Mouse (Mus musculus) forebrain, postnatal 0 days (tissue): ENCODE results near the gene Ntrk1. TPM values are rescaled to one million over a fixed set of nuclear protein-coding genes. Genes with fewer than 3 reads are reported as not detected.

Experiments
- ATAC-seq: fragments of 200-750 bp; cut with Nextera tagmentation; 2 replicates; pipeline ENCODE4 v1.8.0; 2017; ENCODE audit warnings: mild to moderate bottlenecking, moderate library complexity
- DNase-seq: peaks from one replicate; pipeline ENCODE4 v3.0.0-alpha.2; 2015
- H3K27ac ChIP-seq: fragments of 300-500 bp; sonication (generic); 2 replicates; pipeline ENCODE4 v1.5.1; 2014; ENCODE audit warnings: low read depth, mild to moderate bottlenecking, antibody characterized with exemption, low read length, moderate library complexity, mixed read lengths
- H3K27me3 ChIP-seq: fragments of 300-500 bp; sonication (generic); 2 replicates; pipeline ENCODE4 v1.6.1; 2014; ENCODE audit warnings: mild to moderate bottlenecking, low read length, mixed read lengths; ENCODE audit not compliant: insufficient read depth
- H3K36me3 ChIP-seq: fragments of 300-500 bp; sonication (generic); 2 replicates; pipeline ENCODE4 v1.6.1; 2014; ENCODE audit warnings: mild to moderate bottlenecking, moderate library complexity; ENCODE audit not compliant: insufficient read depth
- H3K4me1 ChIP-seq: fragments of 300-500 bp; sonication (generic); 2 replicates; pipeline ENCODE4 v1.6.1; 2014; ENCODE audit warnings: antibody characterized with exemption; ENCODE audit not compliant: insufficient read depth
- H3K4me2 ChIP-seq: fragments of 300-500 bp; sonication (generic); 2 replicates; pipeline ENCODE4 v1.6.1; 2014; ENCODE audit warnings: low read depth, mild to moderate bottlenecking, moderate library complexity
- H3K4me3 ChIP-seq: fragments of 300-500 bp; sonication (generic); 2 replicates; pipeline ENCODE4 v1.5.1; 2014; ENCODE audit warnings: low read depth, low read length, mixed read lengths
- H3K9ac ChIP-seq: fragments of 300-500 bp; sonication (generic); 2 replicates; pipeline ENCODE4 v1.6.1; 2014; ENCODE audit warnings: mild to moderate bottlenecking
- H3K9me3 ChIP-seq: fragments of 300-500 bp; sonication (generic); 2 replicates; pipeline ENCODE4 v1.6.1; 2016; ENCODE audit warnings: low read length
- CTCF ChIP-seq: sonication (generic); IDR thresholded peaks from 2 replicates; pipeline ENCODE4 v1.5.1; 2016; ENCODE audit warnings: antibody characterized with exemption, control low read depth, low read depth
- WGBS: fragments of 180-500 bp; shearing (Covaris S2); extraction: QIAGEN DNeasy Blood & Tissue Kit; methylation state at CpG from one replicate; pipeline ENCODE4 v1.1.7; 2014; 5-methylcytosine and 5-hydroxymethylcytosine counted together
- polyA plus RNA-seq: library from polyadenylated mRNA; unstranded; fragments of >200 nt; fragmentation: Nextera tagmentation; extraction: Ambion mirVana; gene quantifications from 2 replicates; pipeline ENCODE4 v1.2.1, GENCODE M21; 2015
- total RNA-seq: library from RNA; depleted of rRNA; stranded (reverse); fragments of >200 nt; gene quantifications from 2 replicates; pipeline ENCODE4 v1.2.3, GENCODE M21; 2014

Ntrk1 gene
- total and polyA plus RNA-seq, 2 experiments from 2014 or later, result 2.2 to 2.9 TPM

DNA sequence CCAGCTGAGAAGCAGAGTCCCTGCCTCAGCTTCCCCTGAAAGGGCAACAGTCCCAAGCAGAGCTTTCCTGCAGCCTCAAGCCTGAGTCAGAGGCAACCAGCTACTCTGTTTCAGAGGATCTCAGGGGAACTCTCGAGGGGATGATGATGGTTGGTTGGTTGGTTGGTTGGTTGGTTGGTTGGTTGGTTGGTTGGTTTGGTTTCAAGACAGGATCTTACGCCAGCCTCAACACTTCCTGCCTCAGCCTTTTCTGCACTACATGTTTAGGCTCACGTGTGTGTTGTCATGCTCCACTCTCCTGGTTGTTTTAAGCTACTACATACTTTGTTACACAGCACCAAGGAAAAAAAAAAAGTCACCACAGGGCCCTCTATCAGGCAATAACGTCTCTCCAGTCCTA lies 51.0 kb downstream of the Ntrk1 start:
- Histone ChIP-seq H3K4me2 (no peak overlapping the region), H3K9me3 (no peaks in the 10 kb centered on the region), H3K9ac (no peak overlapping the region), H3K36me3 (peaks cover 6% of the 10 kb centered on the region; the same call in 1 of the 2 replicates), H3K4me1 (no peaks in the 10 kb centered on the region), H3K27ac (no peak overlapping the region), H3K27me3 (no peaks in the 10 kb centered on the region), H3K4me3 (no peak overlapping the region)
- DNase-seq (no peak), ATAC-seq (no peak)
- 72% methylated on average over 4 of the region's 4 CpGs for WGBS
- no peak for TF ChIP-seq CTCF

DNA sequence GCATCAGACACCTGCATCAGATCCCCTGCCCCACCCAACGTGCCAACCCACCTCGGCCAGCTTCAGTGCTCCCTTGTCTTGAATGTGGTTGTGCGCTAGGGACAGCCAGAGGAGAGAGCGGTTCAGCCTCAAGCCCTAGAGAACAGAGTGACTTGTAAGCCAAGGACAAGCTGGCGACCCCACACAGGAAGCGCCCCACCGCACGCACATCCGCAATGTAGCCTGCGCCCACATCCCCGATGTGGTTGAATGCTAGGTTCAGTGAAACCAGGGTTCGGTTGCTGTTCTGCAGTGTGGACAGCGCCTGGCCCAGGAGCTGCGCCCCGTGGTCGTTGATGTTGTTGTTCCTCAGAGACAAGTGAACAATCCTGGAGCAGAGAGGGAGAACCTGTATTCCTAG lies 52.2 kb downstream of the Ntrk1 start:
- ATAC-seq, result no peak
- H3K9ac ChIP-seq, result no peak overlapping the region
- no peaks in the 10 kb centered on the region for H3K9me3 ChIP-seq
- H3K4me3 ChIP-seq, result no peak overlapping the region
- TF ChIP-seq CTCF, result no peak
- no peak overlapping the region for H3K27ac ChIP-seq
- H3K4me1 ChIP-seq, result no peaks in the 10 kb centered on the region
- no peaks in the 10 kb centered on the region for H3K27me3 ChIP-seq
- DNase-seq, result no peak
- peaks cover 17% of the 10 kb centered on the region for H3K36me3 ChIP-seq
- H3K4me2 ChIP-seq, result no peak overlapping the region
- WGBS, result 90% methylated on average over 16 of the region's 16 CpGs

DNA sequence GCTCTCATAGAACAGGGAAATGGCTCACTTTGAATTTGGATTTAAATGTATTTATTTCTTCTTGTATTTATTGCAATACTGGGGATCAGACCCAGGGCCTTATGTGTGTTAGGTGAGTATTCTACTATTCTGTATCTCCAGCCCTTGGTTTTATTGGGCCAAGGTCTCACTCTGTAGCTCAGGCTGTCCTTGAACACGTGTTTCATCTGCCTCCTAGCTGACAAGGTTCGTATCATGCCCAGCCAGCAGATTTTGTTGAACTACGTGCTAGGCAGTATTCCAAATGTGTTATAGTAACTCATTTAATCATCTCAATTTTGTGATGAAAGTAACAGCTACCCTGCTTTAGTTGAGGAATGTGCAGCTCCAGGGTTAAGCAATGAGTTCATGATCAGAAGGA lies 52.9 kb downstream of the Ntrk1 start:
- no peak for DNase-seq

DNA sequence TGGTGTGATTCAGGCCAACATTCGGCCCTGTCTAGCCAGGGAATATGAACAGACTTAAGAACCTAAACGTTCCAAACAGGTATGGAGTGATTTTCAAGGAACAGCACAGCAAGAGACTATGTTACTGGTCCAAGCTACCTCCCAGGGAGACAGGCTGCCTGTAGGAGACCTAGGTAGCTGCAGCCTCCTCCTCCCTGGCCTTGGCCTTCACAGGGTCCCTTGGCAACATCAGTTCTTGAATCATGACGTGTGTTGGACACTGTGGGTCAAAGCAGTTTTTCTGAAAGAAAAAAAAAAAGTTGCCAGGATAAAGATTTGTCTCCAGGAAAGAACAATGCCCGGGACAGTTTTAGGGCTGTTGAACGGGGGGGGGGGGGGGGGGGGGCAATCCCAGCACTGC lies 56.1 kb downstream of the Ntrk1 start:
- Histone ChIP-seq H3K4me3 (no peak overlapping the region), H3K36me3 (peaks cover 50% of the 10 kb centered on the region), H3K4me1 (no peaks in the 10 kb centered on the region), H3K9me3 (no peaks in the 10 kb centered on the region), H3K27ac (no peak overlapping the region), H3K9ac (no peak overlapping the region), H3K4me2 (no peak overlapping the region), H3K27me3 (no peaks in the 10 kb centered on the region)
- TF ChIP-seq CTCF, result no peak
- DNase-seq (no peak), ATAC-seq (no peak)
- 73% methylated on average over 5 of the region's 5 CpGs for WGBS

More for the DNA sequence above, 52.9 kb downstream of the Ntrk1 start:
- H3K4me3 ChIP-seq, result no peak overlapping the region
- H3K9ac ChIP-seq, result no peak overlapping the region
- H3K27me3 ChIP-seq, result no peaks in the 10 kb centered on the region
- no peaks in the 10 kb centered on the region for H3K9me3 ChIP-seq
- H3K4me2 ChIP-seq, result no peak overlapping the region
- peaks cover 24% of the 10 kb centered on the region for H3K36me3 ChIP-seq
- H3K4me1 ChIP-seq, result no peaks in the 10 kb centered on the region
- 70% methylated on average over 3 of the region's 3 CpGs for WGBS
- TF ChIP-seq CTCF, result no peak
- no peak overlapping the region for H3K27ac ChIP-seq
- ATAC-seq, result no peak

GRCm38 (mm10) chr3:87735335-87735734 lies 59.6 kb downstream of the Ntrk1 start:
- Histone ChIP-seq H3K4me1 (no peaks in the 10 kb centered on the region), H3K27me3 (no peaks in the 10 kb centered on the region), H3K4me2 (no peak overlapping the region), H3K9me3 (no peaks in the 10 kb centered on the region), H3K36me3 (peaks cover 76% of the 10 kb centered on the region), H3K9ac (no peak overlapping the region), H3K27ac (no peak overlapping the region), H3K4me3 (no peak overlapping the region)
- WGBS, result 90% methylated on average over 9 of the region's 9 CpGs
- ATAC-seq (no peak), DNase-seq (no peak)
- no peak for TF ChIP-seq CTCF

- no peak for TF ChIP-seq CTCF
- Histone ChIP-seq H3K4me2 (no peak overlapping the region), H3K36me3 (peaks cover 87% of the 10 kb centered on the region), H3K9me3 (no peaks in the 10 kb centered on the region), H3K27ac (no peak overlapping the region), H3K4me1 (no peaks in the 10 kb centered on the region), H3K9ac (no peak overlapping the region), H3K4me3 (no peak overlapping the region), H3K27me3 (no peaks in the 10 kb centered on the region)
- WGBS, result 92% methylated on average over 11 of the region's 11 CpGs
- no peak for ATAC-seq
- DNase-seq, result no peak
Measured at GRCm38 (mm10) chr3:87733984-87734761, 60.8 kb downstream of the Ntrk1 start.

- ATAC-seq, result no peak
- H3K36me3 ChIP-seq, result peaks cover 90% of the 10 kb centered on the region
- DNase-seq, result no peak
- no peaks in the 10 kb centered on the region for H3K9me3 ChIP-seq
- 80% methylated on average over 4 of the region's 4 CpGs for WGBS
- no peak overlapping the region for H3K27ac ChIP-seq
- H3K4me2 ChIP-seq, result no peak overlapping the region
- H3K27me3 ChIP-seq, result no peaks in the 10 kb centered on the region
- H3K4me1 ChIP-seq, result no peaks in the 10 kb centered on the region
- TF ChIP-seq CTCF, result no peak
- no peak overlapping the region for H3K9ac ChIP-seq
- no peak overlapping the region for H3K4me3 ChIP-seq
Measured at GRCm38 (mm10) chr3:87733098-87733497, 61.9 kb downstream of the Ntrk1 start.
